Mouse (Mus musculus): ENCODE measurements at regions not wholly inside any gene's neighbourhood (a gene's known extent, or its start where the extent isn't known, plus 50 kb on each side); places are given as distances from the start of the nearest gene placed in this dataset.

DNA sequence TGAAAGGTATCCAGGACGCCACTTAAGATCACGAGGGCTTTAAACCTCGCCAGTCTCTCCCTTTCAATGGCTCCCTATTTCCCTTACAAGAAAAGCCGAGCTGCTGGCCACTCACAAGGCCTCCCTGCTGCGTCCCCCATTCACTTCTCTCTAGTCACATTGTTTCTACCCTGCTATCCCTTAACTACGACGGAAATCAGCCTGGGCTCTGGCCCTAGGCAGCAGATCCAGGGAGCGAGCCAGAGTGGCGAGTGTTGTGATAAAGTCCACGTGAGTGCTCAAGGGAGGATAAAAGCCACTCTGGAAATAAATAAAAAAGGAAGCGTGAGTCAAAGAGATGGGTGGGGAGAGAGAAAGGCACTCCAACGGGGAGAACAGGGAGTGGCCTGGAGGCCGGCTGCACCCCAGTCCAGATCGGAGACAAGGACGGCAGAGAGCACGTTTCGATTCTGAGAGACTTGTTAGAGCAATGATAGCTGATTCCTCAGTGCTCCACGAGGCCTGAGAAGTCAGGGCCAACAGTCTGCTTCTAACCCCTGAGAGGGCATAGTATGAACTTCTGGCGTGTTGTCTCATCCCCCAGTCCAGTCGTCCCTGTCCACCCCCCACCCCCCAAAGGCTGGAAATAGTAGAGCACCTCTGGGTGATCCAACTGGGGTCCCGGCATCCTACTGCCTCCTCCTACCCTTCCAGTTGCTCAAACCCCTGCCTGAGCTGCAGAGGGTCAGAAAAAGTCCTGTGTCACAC, 84.8 kb upstream of the Calm2 start:
- peak; percentile 23 for DNase-seq

DNA sequence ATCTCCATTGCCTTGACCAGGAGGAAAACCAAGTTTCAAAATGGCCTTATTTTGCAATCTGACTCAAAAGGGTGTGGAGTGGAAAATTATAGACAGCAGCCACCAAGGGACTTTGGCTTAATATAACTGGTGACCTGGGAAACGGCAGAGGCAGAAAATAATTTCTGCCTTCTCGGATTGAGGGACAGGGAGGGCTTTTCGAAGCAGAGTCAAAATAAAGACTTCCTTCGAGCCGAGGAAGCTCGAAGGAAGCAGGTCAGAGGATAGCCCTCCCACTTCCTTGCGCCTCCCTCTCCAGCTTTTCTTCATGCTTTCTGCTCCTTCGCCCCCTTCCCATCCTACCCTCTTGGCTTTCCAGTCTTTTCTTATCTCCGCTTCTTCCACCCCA, 85.4 kb upstream of the Calm2 start:
- no peak for DNase-seq

DNA sequence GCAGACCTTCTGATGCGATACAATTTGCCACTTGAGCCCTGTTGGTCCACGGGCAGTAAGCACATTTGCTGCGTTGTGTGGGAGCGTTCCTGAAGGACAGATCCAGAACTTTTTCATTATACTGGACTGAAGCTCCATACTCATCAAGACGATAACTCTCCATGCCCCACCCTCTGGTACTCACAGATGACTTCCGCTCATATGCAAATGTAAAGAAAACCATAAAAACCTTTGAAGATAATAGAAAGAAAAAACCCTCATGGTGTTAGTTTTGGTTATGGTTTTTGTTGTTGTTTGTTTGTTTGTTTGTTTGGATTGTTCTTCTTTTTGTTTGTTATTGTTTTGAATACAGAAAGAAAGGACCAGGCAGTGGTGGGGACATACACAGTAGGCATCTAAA, 86.0 kb upstream of the Calm2 start:
- DNase-seq: no peak

DNA sequence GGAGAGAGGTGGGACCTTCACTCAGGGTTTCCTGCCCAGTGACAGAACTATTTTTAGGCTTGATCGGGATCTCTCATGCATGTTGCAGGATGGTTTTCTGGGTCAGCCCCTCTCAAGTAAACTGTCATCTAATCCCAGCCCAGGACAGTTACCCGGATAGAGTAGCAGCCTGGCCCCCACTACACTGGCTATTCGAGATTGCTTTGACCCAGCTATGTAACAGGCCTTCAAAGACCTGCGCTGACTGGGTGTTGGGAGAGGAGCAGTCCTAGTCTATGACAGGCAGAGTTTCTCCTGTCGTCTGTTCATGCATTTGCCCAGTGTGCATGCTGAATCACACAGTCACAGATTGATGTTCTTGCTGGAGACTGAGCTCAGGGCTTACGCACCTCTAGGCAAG, 86.2 kb upstream of the Epcam start:
- no peak for DNase-seq

DNA sequence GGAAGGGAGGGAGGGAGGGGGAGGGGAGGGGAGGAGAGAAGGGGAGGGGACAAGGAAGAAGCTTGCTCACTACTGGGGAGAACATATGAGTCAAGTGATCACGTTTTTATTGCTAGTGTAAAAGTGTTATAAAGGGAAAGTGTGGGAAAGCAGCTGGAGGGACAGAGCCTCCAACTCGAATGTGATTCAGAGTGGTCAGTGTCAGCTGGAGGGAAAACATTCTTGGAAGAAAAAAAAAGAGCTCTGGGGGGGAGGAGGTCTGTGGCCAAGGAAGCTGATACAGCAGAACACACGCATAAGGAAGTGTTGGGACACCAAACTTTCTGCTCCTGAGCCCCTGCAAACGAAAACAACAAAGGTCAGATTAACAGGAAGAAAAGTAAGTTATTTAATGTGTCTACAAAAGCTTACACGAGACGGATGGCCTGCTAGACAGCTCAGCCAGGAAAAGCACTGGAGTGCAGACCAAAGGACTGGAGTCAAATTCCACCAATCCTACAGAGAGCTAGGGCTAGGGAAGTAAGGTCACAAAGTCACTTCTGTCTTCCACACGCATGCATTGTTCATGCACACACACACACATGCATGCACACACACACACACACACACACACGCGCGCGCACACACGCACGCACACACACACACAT, 85.1 kb upstream of the Epcam start:
- no peak for DNase-seq

DNA sequence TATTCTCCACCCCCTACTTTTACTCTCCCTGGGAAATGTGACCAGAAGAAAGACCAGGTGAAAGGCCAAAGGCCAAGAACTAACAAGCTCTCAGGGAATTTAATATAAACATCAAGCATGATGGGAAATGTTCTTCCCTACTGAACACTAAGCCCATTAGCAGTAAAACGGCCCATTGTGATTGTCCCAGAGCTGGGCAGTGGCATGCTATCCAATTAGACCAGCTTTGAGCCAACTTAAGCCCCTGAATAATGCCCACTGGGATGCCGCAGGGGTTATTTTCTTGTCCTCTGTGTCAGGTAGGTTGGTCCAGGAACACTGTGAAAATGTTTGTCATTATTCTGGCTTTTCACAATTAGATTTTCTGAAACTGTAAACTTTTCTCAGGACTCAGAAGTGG, 81.2 kb upstream of the Epcam start:
- DNase-seq: no peak

DNA sequence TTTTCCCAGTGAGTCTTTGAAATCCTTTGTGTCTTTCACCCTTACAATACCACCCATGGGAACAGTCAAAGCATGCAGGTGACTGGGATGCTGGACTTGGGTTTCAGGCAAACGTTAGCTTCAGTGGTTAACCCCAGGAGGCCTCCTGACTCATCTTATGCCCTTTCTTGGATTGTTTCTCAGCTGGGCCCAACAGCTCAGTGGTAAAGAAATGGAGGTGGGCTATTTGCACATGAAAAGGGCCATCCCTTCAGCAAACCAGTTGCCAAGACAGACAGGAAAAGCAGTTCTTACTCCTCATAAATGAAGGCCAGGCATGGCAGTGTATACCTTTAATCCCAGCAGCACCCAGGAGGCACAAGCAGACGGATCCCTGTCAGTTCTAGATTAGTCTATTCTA, 77.4 kb upstream of the Epcam start:
- no peak for DNase-seq

DNA sequence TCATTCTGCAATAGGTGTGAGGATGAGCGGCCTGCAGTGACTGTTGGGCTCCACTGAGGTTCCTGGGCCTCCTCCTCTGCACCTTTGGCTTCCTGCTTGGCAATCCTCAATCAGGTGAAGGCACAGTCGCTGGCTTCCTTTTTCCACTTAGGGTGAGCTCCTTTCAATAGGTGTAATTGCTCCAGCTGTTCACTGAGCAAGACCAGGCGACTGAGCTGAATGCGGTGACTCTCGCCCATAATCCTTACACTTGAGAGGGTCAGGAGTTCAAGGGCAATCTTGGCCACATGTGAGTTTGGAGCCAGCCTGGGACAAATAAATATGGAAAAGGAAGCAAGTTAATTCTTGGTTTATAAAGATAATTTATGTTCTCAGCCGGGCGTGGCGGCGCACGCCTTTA, 76.1 kb upstream of the Epcam start:
- no peak for DNase-seq

DNA sequence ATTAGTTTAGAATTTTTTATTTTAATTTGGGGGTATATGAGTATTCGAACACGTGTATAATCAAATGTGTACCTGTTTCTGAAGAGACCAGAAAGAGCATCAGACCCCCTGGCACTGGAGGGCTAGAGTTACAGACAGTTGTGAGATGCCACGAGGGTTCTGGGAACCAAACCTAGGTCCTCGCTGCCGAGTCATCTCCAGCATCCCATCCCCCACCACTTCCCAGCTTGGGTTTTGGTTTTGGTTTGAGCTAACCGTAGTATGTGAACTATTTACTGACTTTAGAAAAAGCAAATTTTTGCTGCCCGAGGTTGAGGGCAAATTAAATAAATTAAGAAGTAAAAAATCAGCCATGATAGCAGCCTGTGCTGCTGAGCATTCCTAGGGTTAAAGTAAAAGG, 74.9 kb upstream of the Epcam start:
- no peak for DNase-seq

DNA sequence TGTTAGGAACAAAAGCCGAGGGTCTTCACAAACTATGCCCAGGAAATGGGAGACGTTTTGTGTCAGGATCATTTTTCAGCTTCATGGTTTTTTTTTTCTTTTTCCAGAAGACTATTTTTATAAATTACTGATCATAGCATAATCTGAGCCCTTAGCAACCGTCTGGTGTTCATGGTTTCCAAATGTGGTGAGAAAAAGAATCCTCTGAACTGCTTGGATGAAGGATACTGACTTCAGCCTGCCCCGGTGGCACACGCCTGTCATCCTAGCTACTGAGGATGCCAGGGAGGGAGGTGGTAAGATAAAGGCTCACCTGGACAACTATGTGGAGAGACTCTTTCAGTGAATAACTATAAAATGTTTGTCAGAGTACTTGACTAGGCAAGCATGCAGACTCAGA, 72.4 kb upstream of the Epcam start:
- no peak for DNase-seq

DNA sequence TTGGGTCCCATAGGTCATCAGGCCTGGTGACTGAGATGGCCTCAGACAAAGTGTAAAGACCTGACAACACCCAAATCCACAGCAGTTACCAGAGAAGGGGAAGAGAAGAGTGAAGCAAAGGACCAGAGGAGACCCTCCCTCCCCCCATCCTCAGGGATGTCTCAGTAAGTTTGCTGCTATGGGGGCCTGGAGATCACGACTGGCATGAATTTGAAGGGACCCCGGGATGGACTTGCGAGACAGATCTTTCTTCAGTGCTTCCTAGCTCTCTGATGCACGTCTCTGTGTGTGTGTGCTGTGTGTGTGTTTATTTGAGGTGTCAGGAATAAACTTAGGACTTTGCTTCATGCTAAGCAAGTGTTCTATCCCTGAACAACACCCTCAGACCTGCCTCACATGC, 70.1 kb upstream of the Epcam start:
- DNase-seq: no peak

DNA sequence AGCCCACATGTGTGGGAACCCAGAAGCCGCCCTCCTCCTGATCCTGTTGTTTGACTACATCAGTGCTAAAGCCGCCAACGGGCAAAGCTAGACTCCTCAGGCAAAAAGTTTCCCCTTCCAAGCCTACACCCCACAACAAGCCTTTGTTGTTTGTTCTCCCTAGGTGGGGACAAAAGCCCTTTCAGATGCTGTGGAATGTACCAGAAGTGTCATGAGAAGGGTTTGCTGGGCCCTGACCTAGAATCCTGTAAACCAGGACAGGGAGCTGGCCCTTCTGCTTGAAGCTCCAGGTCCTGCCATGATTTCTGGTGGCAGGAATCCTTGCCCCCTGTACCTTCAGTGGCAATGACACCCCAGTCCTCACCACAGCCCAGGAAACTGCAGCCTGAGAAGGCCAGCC, 69.5 kb upstream of the Epcam start:
- peak; percentile 2 for DNase-seq

DNA sequence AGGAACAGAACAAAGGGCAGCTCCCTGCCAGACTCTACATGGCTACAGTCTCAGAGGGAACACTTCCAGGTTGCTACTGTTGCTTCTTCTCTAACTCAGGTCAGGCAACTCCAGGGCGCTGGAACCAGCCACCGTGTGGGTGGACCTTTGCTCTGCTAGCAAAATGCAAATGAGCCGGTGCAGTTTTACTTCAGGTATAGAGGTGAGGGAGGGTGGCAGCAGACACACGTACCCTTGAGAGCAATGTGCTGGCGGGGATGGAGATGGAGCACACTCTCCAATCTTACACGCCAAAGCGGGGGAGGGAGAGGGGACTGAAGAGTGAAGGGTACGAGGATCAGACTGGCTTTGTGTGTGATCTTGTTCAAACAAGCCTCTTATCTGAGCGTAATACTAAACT, 68.8 kb upstream of the Epcam start:
- peak; percentile 2 for DNase-seq

DNA sequence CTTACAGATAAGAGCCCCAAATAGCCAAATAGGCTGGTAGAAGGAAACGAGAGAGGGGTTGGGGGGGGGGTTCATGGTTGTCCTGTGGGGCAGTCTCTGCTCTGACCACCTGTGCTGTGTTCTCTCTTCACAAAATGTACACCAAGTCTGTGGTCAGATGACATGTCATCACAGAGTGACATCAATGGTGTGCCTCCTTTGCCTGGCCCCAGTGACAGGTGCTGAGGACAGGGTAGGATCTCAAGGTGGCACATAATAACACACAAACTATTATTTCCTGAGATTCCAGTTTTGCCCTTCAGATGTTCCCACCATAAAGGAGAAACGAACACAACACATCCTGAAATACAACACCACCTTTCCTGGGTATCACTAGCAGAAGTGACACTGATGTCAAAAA, 68.3 kb upstream of the Epcam start:
- peak; percentile 1 for DNase-seq

DNA sequence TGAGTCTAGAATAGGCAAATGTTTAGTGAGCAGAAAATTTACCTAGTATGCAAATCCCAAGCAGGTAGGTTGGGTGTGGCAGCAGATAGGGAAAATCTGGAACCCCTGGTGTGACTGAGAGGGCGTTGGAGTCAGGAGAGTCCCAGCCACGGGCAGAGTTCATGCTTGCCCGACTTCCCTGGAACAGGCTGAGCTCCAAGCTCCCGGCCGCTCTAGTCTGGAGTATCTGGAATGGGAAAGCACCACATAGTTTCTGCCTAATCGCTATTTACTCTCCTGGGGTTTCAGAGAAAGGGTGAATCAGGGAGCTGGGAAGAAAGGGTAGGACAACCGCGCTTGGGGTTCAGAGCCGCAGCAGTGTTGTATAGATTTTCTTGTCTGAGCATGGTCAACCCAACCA, 65.8 kb upstream of the Epcam start:
- DNase-seq: no peak

DNA sequence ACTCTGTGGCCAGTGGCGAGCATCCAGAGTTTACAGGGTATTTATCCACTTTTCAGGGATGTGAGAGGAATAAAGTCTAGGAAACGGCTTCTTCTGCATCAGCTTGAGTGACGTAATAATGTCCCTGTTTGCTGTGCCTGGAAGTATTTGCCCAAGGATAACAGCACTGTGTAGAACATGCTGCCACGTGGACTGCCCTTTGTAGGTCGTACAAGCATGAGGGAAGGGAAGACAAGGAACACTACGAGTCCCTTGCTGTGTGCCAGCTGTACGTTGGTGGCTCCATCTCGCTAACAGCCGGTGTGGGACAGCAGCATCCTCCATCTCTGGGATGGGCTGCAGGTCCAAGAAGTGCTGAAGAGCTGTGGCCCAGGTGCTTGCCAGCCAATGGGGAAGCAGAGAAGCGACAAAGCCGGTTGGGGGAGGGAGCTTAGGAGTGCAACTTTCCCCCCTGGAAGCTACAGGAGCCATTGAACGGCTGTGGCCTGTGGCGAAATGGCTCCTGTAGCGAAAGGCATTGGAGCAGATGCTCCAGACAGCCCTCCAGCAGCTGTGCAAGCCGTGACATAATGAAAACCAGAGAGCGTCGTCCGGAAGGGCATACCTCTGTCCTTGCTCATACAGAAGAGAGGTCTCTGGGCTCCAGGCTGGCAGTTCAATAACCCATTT, 65.0 kb upstream of the Epcam start:
- DNase-seq: no peak

DNA sequence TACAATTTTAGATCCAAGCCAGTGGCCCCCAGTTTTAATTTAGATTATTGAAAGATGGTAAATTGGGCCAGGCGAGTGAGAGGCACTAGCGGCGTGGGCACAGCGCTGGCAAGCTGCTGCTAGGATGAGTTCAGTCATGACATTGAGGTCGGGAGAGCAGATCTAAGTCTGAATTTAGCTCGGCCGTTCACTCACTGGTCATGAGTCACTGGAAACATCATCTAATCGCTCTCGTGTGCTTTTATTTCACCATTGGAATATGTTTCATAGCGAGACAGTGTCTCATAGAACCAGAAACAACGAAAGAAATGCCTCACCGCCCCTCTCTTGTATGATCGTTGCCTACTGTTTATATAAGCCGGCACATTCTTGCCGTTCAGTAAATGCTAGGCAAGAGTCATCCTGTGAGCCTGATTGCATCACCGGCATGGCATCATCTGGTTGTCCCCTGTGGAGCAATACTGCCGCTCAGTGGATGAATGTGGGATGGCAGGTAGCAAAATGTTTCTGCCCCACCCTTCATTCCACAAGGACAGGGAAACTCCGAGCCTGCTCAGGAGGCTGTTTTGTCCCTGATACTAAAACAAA, 64.3 kb upstream of the Epcam start:
- DNase-seq: peak; percentile 83

DNA sequence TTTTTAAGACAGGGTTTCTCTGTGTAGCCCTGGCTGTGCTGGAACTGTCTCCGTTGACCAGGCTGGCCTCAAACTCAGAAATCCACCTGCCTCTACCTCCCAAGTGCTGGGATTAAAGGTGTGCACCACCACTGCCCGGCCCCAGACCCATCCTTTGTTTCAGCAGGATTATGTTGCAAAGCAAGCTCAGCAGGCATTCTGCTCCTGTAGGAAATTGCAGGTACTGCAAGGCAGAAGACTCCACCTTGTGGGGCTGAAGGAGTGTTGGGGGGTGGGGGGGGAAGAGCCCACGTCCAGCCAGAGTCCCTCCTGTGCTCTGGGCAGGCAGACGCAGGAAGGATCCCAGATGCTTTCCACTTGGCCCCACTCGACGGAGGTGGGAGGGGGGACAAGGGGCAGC, 52.2 kb upstream of the Epcam start:
- no peak for DNase-seq

DNA sequence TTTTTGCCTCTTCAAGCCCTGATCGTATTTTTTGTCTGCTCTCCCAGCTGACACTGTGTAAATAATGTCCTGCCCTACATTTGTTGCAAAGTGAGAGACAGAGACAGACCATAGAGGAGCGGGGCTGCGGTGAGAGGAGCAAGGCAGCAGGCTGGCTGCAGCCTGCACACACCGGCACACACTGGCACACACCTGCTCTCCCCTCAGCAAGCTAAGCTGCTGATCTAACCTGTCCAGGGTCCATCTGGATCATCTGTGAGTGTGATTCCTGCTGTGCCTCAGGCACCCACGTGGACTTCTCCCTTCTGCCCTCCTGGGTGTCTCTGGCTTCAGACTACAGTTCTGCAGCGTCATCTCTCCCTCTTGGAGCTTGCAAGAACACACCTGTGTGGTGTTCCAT, 50.4 kb upstream of the Epcam start:
- no peak for DNase-seq

Data from liver (tissue).